Mouse (Mus musculus) liver, postnatal 0 days (tissue): ENCODE results near the gene Ttc13.

ENCODE experiments used
- CTCF ChIP-seq: sonication (generic); IDR thresholded peaks from 2 replicates; pipeline ENCODE4 v1.5.1; 2016; ENCODE audit warnings: antibody characterized with exemption, low read depth
- EP300 ChIP-seq: IDR thresholded peaks from 2 replicates; pipeline ENCODE4 v1.6.1; 2016; ENCODE audit warnings: antibody characterized with exemption, low read depth, mild to moderate bottlenecking

DNA sequence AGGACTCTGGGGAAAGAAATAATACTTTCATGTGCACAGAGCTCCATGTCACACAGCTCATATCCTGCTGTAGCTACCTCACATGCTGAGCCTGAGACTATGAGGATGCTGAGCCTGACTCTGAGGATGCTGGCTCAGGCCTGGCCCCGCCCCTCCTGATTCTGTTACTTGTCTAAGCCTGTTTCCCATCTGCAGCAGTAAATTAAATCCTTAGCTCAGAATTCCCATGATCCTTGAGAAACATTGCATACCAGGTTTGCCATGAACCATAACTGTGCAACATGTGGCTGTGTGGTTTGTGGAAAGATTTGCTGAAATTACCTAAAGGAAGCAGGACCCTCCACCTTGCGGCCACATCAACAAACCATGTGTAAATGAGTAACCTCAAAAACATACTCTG lies 49.4 kb downstream of the Ttc13 start:
- TF ChIP-seq EP300 (no peak), CTCF (no peak)
